Mouse (Mus musculus) layer of hippocampus, adult 2 months (tissue): ENCODE results near the gene Adipoq. TPM values are rescaled to one million over a fixed set of nuclear protein-coding genes. Genes with fewer than 3 reads are reported as not detected.
"Not testable (repeated sequence)": the region's sequence is repeated elsewhere in the genome, so short reads cannot be mapped to it uniquely, and the experiment has no call there.

Source experiments
- DNase-seq, 2 experiments: peaks; one replicate each; pipeline ENCODE4 v3.0.0; 2022; ENCODE audit warnings: low spot score in 2 of 2
- H3K27ac ChIP-seq: fragments of 200-600 bp; 2 replicates; pipeline ENCODE4 v1.8.1; 2022
- H3K4me3 ChIP-seq: fragments of 200-600 bp; 2 replicates; pipeline ENCODE4 v1.8.1; 2022; ENCODE audit warnings: mild to moderate bottlenecking
- CTCF ChIP-seq: fragments of 200-600 bp; conservative IDR thresholded peaks from 2 replicates; pipeline ENCODE4 v1.8.1; 2022; ENCODE audit warnings: antibody characterized with exemption, mild to moderate bottlenecking, moderate library complexity
- total RNA-seq, 2 experiments: library from RNA; stranded (reverse); gene quantifications; 2 replicates each; pipeline ENCODE4 v1.2.3; 2021

Adipoq gene
- total RNA-seq, 2 experiments from 2014 or later = not detected

DNA sequence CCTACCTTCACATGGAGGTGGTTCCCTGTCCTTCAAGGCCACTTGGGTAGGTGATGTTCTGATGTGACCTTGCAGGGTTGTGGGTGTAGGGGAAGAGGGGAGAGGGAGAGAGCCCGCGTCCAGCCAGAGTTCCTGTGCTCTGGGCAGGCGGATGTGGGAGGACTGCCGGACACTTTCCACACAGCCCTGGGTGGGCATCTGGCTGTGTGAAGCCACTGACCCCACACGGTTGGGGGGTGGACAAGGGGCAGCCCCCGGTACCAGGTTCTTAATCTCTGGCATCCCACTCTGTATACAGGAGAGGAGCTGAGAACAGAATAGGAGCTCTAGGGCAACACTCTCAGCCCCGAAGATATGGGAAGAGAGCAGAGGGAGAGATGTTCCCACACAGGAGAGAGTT, 12.0 kb downstream of the Adipoq start:
- no peak for DNase-seq
- H3K4me3 ChIP-seq = no peak overlapping the region
- no peak overlapping the region for H3K27ac ChIP-seq
- no peak for TF ChIP-seq CTCF

DNA sequence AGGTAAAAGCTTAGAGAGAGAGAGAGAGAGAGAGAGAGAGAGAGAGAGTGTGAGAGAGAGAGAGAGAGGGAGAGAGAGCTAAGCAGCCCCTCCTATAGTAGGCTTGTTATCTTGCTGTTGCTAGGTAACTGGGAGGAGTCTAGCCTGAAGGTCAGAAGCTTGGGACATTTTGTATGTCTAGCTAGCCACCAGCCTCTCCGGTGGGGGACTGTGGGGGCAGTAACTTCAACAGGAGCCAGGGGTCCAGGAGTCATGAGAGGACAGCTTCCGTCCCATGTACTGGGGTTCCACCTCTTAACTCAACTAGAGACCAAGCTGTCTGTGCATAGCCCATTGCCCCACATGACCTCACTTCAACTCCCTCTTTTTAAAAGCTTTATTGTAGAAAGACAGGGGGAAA, 12.6 kb downstream of the Adipoq start:
- Histone ChIP-seq H3K4me3 (no peak overlapping the region), H3K27ac (no peak overlapping the region)
- no peak for DNase-seq
- TF ChIP-seq CTCF = no peak

DNA sequence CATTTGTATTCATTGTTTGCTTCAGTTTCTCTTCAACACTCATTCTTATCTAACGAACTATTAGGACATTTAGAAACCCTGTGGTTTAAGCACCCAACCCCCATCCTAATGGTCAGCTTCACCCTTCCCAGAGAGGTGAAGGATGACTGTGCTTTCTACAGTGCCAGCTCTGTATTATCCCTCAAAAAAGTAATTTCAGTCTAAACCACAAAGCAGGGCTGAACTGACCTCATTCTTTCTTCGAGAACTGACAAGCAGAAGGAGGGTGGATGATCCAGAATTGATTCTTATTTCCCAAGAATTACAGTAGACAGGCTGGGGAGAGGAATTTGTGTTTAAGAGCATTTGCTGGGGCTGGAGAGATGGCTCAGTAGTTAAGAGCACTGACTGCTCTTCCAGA, 13.4 kb downstream of the Adipoq start:
- H3K27ac ChIP-seq = no peak overlapping the region
- no peak for DNase-seq
- no peak overlapping the region for H3K4me3 ChIP-seq
- no peak for TF ChIP-seq CTCF

DNA sequence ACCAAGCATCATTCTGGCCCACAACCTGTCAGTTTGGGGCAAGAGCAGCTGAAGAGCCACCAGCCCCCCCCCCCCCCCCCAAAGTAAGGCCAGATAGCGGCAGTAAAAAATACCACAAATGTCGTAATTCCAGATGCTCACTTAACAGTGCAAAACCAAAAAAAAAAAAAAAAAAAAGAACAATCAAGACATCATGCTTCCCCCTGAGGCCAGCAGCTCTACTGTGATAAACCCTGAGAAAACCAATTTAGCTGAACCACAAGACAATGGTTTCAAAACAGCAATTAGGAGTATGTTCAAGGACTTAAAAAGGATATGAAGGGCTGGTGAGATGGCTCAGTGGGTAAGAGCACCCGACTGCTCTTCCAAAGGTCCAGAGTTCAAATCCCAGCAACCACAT, 15.8 kb downstream of the Adipoq start:
- Histone ChIP-seq H3K4me3 (no peak overlapping the region), H3K27ac (no peak overlapping the region)
- TF ChIP-seq CTCF = no peak
- DNase-seq = no peak

DNA sequence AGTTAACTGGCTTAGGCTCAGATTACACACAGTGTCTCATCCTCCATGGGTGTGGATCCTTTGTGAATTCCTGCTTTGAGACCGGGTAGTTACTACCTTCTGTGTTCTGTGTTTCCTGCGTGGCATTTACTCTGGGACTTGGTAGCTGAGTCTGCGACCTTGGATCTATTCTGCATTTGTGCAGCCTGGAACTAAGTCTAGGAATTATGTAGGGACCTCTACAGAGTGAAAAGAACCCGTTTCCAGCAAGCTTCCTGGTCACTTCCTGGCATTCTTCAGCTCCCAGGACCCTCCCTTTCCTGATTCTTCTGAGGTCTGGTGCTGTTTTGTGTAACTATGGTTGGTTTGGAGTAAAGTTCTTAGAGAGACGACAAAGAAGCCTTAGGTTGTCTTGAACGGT, 18.1 kb downstream of the Adipoq start:
- DNase-seq = no peak
- no peak for TF ChIP-seq CTCF
- Histone ChIP-seq H3K4me3 (no peak overlapping the region; the same call in 1 of the 2 replicates), H3K27ac (peak overlapping the region; percentile 66)

DNA sequence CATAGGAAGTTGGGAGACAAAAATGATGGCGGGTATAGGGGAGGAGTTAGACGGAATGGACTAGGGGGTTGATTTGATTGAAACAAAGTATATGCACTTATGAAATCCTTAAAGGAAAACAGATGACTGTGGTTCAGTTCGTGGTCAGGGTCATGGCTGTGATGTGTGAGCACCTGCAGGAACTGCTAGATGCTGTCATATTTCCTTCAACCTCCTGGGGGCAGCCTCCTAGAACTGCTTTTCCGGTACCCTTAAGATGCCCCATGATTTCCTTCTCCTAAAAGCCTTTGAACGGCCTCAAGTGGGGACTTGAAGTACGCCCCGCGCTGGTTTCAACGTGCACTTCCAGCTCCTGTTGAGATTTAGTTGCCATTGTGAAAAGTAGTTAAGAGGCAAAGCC, 19.1 kb downstream of the Adipoq start:
- Histone ChIP-seq H3K27ac (peak overlapping the region; percentile 66; the same call in 1 of the 2 replicates), H3K4me3 (no peak overlapping the region)
- TF ChIP-seq CTCF = peak; percentile 52
- DNase-seq = no peak

DNA sequence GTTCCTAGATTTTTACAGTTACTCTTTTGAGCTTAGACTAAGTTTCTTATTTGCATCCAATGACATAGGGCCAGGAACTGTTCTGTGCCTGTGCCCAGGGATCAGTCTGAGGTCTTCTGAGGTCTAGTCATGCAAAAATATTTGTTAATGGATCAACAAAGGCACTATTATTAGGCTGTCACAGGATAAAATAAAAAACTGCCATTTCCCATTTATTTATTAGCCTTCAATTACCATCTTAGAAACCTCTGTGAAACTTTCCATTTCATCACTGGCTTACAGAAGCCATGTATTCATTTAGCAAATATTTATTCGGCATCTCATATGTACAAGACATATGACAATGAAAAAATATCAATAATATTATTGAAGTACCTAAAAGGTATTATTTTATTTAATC, 20.3 kb downstream of the Adipoq start:
- no peak overlapping the region for H3K4me3 ChIP-seq
- H3K27ac ChIP-seq = no peak overlapping the region
- no peak for DNase-seq
- no peak for TF ChIP-seq CTCF

DNA sequence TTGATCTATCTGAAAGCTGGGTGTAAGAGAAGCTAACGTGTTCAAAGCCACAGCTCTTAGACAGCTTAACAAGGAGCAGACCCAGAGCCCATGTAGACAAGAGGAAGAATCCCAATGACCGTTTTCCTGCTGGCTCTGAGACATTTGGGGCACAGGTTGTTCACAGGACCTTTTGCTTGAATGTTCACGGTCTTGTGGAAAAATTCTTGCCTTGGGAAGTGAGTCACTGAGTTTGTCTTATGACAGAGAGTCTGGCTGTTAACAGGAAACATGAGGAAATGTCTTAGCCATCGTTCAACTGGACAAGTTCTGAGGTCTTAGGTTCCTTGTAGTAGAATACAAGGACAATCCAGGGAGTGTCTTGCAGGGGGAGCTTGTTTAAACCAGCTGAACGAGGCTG, 20.7 kb downstream of the Adipoq start:
- DNase-seq = no peak
- H3K4me3 ChIP-seq = no peak overlapping the region
- no peak for TF ChIP-seq CTCF
- no peak overlapping the region for H3K27ac ChIP-seq

DNA sequence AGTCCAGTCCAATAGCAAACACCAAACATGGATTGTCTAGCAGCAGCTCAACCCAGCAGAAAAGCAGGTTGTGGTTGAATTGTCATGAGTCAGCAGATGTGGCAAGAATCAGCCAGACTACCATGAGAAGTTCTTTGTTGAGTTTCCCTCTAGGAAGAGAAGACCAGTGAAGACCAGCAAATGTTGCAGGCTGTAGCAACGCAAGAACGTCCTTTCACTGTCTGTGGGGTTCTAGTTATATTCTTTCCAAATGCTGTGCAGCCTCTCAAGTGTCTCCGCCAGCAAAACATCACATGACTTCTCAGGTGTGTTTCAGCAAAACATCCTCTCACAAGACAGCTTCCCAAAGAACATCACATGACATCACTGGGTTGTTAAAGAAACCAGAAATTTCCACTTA, 24.5 kb downstream of the Adipoq start:
- DNase-seq = no peak
- no peak for TF ChIP-seq CTCF
- H3K4me3 ChIP-seq = no peak overlapping the region

DNA sequence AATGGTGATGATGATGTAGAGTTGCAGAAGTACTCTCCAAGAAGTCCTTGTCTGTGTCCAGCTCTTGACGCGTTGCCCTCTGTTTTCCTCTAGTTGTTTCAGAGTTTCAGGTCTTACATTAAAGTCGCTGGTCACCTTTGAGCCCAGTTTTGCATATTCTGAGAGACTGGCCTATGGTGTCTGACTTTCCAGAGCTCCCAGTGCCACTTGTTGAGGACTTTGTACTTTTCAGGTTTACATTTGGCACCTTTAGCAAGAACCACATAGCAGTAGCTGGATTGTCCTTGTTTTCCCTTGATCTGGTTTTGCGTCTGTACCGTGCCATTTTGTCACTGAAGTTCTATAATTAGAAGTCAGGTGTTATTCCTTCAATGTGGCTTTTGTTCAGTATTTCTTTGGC, 27.6 kb downstream of the Adipoq start:
- H3K4me3 ChIP-seq = no peak overlapping the region
- no peak for TF ChIP-seq CTCF
- no peak for DNase-seq
- no peak overlapping the region for H3K27ac ChIP-seq

More for the DNA sequence above, 24.5 kb downstream of the Adipoq start:
- no peak overlapping the region for H3K27ac ChIP-seq

DNA sequence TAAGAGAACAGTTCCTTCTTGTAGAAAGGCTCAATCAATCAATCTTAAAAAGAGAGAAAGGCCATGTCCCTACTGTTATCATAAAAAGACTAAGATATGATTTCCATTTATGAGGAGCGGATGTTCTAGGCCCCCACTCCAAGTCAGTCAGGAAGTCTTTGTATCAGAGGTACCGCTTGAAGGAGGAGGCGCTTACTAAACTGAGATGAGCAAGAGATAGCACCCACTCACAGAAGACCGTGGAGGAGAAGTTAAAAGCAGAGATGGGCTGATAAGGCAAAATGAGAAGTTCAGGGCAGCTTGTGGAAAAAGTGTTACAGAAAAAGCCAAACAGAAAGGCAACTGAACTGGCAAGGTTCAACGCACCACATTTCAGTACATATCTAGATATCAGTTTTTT, 28.5 kb downstream of the Adipoq start:
- Histone ChIP-seq H3K27ac (no peak overlapping the region), H3K4me3 (no peak overlapping the region)
- no peak for TF ChIP-seq CTCF
- DNase-seq = no peak

DNA sequence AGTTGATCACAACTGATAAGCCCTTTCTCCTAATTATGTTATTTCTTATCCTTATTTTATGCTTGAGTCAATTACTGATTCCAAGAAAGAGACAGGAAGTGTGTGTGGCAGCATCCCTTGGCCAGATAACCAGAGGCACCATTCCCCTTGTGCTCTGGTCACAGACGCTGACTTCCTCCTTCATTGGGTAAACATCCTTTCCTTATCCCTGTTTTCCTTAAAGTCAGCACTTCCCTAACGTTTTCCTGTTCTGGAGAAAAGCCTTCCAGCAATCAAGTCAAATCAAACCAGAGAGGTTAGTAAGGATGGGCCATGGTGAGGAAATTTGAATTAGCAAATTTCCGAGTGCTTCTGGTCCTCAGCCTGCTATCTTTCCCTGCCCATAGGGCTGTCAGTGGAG, 29.6 kb downstream of the Adipoq start:
- TF ChIP-seq CTCF = no peak
- Histone ChIP-seq H3K27ac (no peak overlapping the region), H3K4me3 (no peak overlapping the region)
- DNase-seq = no peak

DNA sequence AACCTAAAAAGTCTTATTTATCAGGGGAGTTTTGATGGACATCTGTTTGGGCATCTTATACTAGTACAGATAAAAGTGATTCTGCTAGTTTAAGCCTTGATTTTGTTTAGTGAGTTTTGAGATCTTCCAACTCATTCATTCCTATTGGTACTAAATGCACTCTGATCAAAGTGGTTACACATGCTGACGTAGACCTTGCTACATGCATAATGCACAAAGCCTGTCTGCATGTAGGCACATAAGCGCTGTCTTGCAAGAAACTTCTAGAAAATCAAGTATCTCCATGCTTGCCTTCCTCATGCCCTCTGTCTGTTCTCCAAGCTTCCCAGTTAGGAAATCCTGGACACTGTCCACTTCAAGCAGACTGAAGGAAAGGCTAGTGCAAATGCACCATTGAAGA, 31.5 kb downstream of the Adipoq start:
- DNase-seq = no peak
- TF ChIP-seq CTCF = no peak
- H3K4me3 ChIP-seq = no peak overlapping the region
- no peak overlapping the region for H3K27ac ChIP-seq

DNA sequence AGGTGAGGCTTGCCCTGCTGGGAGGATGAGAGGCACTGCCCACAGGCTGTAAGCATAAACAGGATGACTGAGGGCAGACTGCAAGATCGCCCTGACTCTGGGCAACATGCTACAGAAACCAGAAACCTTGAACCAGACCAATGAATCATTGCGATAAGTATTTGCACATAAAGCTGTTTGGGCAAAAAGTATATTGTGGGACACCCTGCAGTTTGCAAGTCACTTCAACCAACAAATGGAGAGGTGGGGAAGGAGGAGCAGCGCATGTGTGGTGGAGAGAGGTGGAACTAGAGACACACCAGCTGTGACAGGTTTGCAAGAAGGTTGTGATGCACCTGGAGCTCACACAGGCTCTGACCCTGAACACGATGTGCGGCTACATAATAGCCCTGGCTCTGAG, 32.5 kb downstream of the Adipoq start:
- TF ChIP-seq CTCF = no peak
- no peak overlapping the region for H3K27ac ChIP-seq
- no peak for DNase-seq

DNA sequence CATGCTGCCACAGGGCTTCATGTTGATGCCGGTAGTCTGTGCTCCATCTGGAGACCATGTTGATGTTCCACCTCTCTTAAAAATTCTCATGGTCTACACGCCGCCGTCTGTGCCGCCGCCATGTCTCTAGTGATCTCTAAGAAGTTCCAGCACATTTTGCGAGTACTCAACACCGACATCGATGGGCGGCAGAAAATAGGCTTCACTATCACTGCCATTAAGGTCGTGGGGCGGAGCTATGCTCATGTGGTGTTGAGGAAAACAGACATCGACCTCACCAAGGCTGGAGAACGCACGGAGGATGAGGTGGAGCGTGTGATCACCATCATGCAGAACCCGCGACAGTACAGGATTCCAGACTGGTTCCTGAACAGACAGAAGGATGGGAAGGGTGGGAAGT, 33.1 kb downstream of the Adipoq start:
- DNase-seq, H3K4me3 ChIP-seq, H3K27ac ChIP-seq: not testable (repeated sequence)

More for the DNA sequence above, 32.5 kb downstream of the Adipoq start:
- H3K4me3 ChIP-seq = no peak overlapping the region

DNA sequence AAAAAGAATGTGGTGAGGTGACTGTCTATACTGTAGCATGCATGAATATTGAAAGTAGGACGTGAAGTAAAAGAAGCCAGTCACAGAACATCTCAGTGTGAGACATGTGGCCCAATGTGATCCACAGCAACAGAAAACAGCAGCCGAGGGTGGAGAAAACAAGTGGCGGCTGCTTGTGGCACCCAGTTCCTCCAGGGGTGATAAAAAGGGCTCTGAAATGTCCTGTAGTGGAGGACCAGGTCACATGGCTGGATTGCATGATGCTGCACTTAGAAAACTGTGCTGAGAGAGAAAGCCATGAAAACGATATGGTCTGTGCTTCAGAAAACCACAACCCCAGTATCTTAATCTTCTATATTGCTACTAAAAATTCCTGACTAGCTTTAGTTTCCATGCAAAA, 34.7 kb downstream of the Adipoq start:
- DNase-seq = peak in 1 of 2 experiments; percentile 4
- H3K4me3 ChIP-seq = no peak overlapping the region
- H3K27ac ChIP-seq = peak overlapping the region; percentile 44; the same call in 1 of the 2 replicates
- TF ChIP-seq CTCF = no peak
